27 mouse cellular contexts compared by ENCODE assay signal in the genomic region with DNA sequence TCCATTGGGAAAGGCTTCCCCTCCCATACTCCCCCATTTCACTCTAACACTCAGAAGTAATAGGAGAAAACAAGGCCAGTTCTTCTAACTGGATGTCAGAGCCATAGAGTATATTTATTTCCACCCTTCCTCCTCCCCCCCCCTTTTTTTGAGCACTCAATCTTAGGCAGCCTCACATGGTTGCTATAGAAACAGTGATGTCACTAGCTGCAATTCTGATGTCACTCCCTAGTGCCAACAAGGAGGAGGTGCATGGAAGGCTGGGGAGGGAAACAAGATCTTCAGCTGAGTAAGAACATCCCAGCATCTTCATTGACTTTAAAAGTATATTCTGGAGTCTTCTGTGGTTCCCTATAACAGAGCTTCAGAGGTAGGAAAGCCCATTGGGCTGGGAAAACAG. TPM values are rescaled to one million over a fixed set of nuclear protein-coding genes. Genes with fewer than 3 reads are reported as not detected.
DNase-seq lines count a peak whose midpoint lies in the region; ATAC-seq and TF ChIP-seq lines count a peak whose summit lies in the region.
"Had no signal": no experiment of that assay in that cellular context is flagged by ENCODE, and none has a peak within 500 bp of the region (broad histone marks: within the 10 kb centered on the region; RNA-seq: fewer than 3 reads in every experiment).

A gene (plus strand): TSS at position 218 of the 400 bp plus-strand sequence.

- H3K27me3 ChIP-seq in midbrain, embryonic 14.5 days (ENCODE audit: control insufficient read depth, insufficient read depth, low read length) = no peaks in the 10 kb centered on the region
- peaks cover 3% of the 10 kb centered on the region for H3K27me3 ChIP-seq in midbrain, embryonic 16.5 days (ENCODE audit: control insufficient read depth, insufficient read depth, low read depth, low read length)
- no peaks in the 10 kb centered on the region for H3K27me3 ChIP-seq in CH12.LX (replicated peaks)
- H3K27me3 ChIP-seq in thymus, adult 2 months (ENCODE audit: control insufficient read depth, insufficient read depth, low read length) = no peaks in the 10 kb centered on the region
- no peaks in the 10 kb centered on the region for H3K27me3 ChIP-seq in heart, embryonic 11.5 days (ENCODE audit: control insufficient read depth, insufficient read depth, low read length)
- H3K27me3 ChIP-seq: embryonic facial prominence, embryonic 15.5 days; hindbrain, embryonic 15.5 days; stomach, embryonic 15.5 days had no signal

- no peak within 1 kb of the TSS for H3K4me2 ChIP-seq in midbrain, embryonic 14.5 days (ENCODE audit: low read length)
- no peak within 1 kb of the TSS for H3K4me2 ChIP-seq in midbrain, embryonic 16.5 days (ENCODE audit: low read length)
- peak within 1 kb of the TSS; percentile 51 for H3K4me2 ChIP-seq in CH12.LX (ENCODE audit: insufficient read depth, low read depth, poor library complexity, severe bottlenecking)
- no peak within 1 kb of the TSS for H3K4me2 ChIP-seq in heart, embryonic 11.5 days
- H3K4me2 ChIP-seq: embryonic facial prominence, embryonic 15.5 days; heart, embryonic 13.5 days; hindbrain, embryonic 15.5 days; limb, embryonic 13.5 days; midbrain, embryonic 12.5 days; stomach, embryonic 15.5 days had no signal

- H3K27ac ChIP-seq in midbrain, embryonic 14.5 days (replicated peaks; ENCODE audit: low read depth, low read length) = no peak within 1 kb of the TSS
- no peak within 1 kb of the TSS for H3K27ac ChIP-seq in midbrain, embryonic 16.5 days (ENCODE audit: low read length)
- H3K27ac ChIP-seq in CH12.LX (ENCODE audit: insufficient read depth, low read depth) = no peak within 1 kb of the TSS
- H3K27ac ChIP-seq in bone marrow macrophage, adult 2 months (ENCODE audit: insufficient read depth, low read depth, low read length) = peak within 1 kb of the TSS; percentile 67
- no peak within 1 kb of the TSS for H3K27ac ChIP-seq in thymus, adult 2 months (ENCODE audit: control insufficient read depth, insufficient read depth, low read length)
- H3K27ac ChIP-seq in heart, embryonic 11.5 days (ENCODE audit: low read depth, low read length) = no peak within 1 kb of the TSS
- H3K27ac ChIP-seq: embryonic facial prominence, embryonic 15.5 days; heart, embryonic 13.5 days; hindbrain, embryonic 15.5 days; kidney, postnatal 0 days; layer of hippocampus, adult 2 months; limb, embryonic 13.5 days; liver, embryonic 14.5 days; midbrain, embryonic 12.5 days; stomach, embryonic 15.5 days had no signal

- no peak within 1 kb of the TSS for H3K4me3 ChIP-seq in midbrain, embryonic 14.5 days (replicated peaks; ENCODE audit: low read depth, low read length)
- H3K4me3 ChIP-seq in midbrain, embryonic 16.5 days (ENCODE audit: low read depth, low read length) = no peak within 1 kb of the TSS
- H3K4me3 ChIP-seq in CH12.LX (replicated peaks in 1 of 3; ENCODE audit: low read depth in 2 of 3, low read length in 2 of 3, poor library complexity in 1 of 3) = peak within 1 kb of the TSS in 1 of 3 experiments; percentile 34
- peak within 1 kb of the TSS; percentile 29; the same call in 1 of the 2 replicates for H3K4me3 ChIP-seq in bone marrow macrophage, adult 2 months (ENCODE audit: insufficient read depth, low read length)
- H3K4me3 ChIP-seq in thymus, adult 2 months (ENCODE audit: control insufficient read depth, insufficient read depth, low read length) = no peak within 1 kb of the TSS
- no peak within 1 kb of the TSS for H3K4me3 ChIP-seq in heart, embryonic 11.5 days (ENCODE audit: low read depth, low read length)
- no peak within 1 kb of the TSS for H3K4me3 ChIP-seq in lung, adult 2 months (replicated peaks; ENCODE audit: extremely low read depth, low read depth, low read length)
- H3K4me3 ChIP-seq: embryonic facial prominence, embryonic 15.5 days; heart, embryonic 13.5 days; hindbrain, embryonic 15.5 days; layer of hippocampus, adult 2 months; limb, embryonic 13.5 days; midbrain, embryonic 12.5 days; stomach, embryonic 15.5 days had no signal

- in situ Hi-C loops in CH12.LX (cut with MboI; ENCODE audit: low pct_ligation_motif_present, low pct_unique_long_range_greater_than_20kb, low sequenced_read_pairs) = no loop called here

- no peaks in the 10 kb centered on the region for H3K36me3 ChIP-seq in midbrain, embryonic 14.5 days (ENCODE audit: control insufficient read depth, insufficient read depth, low read length)
- H3K36me3 ChIP-seq in midbrain, embryonic 16.5 days (ENCODE audit: control insufficient read depth, insufficient read depth, low read length) = no peaks in the 10 kb centered on the region
- H3K36me3 ChIP-seq in CH12.LX (replicated peaks in 1 of 2; ENCODE audit: control insufficient read depth in 1 of 2, insufficient read depth in 1 of 2, low read length in 1 of 2) = no peaks in the 10 kb centered on the region
- no peaks in the 10 kb centered on the region for H3K36me3 ChIP-seq in thymus, adult 2 months (ENCODE audit: control insufficient read depth, insufficient read depth, low read length)
- no peaks in the 10 kb centered on the region for H3K36me3 ChIP-seq in heart, embryonic 11.5 days (ENCODE audit: control insufficient read depth, insufficient read depth, low read length)
- H3K36me3 ChIP-seq: embryonic facial prominence, embryonic 15.5 days; heart, embryonic 13.5 days; hindbrain, embryonic 15.5 days; limb, embryonic 13.5 days; midbrain, embryonic 12.5 days; stomach, embryonic 15.5 days had no signal

- TF ChIP-seq RAD21 in CH12.LX (IDR thresholded peaks at IDR 0.05; ENCODE audit: low read depth, low read length) = no peak

- dilution Hi-C loops in CH12.LX (cut with MboI; ENCODE audit: extremely low pct_ligation_motif_present, extremely low pct_unique_long_range_greater_than_20kb, low sequenced_read_pairs) = no loop called here

- no peak for TF ChIP-seq CTCF in CH12.LX (conservative IDR thresholded peaks at IDR 0.05 in 1 of 2, IDR thresholded peaks at IDR 0.05 in 1 of 2; ENCODE audit: low read depth in 2 of 2, low read length in 2 of 2)
- TF ChIP-seq CTCF in bone marrow macrophage, adult 2 months (IDR thresholded peaks at IDR 0.05; ENCODE audit: low read depth, low read length) = no peak
- TF ChIP-seq CTCF in thymus, adult 2 months (IDR thresholded peaks at IDR 0.05; ENCODE audit: borderline replicate concordance, control insufficient read depth, extremely low read depth, insufficient read depth, low read length, poor library complexity) = no peak
- no peak for TF ChIP-seq CTCF in lung, adult 2 months (IDR thresholded peaks at IDR 0.05; ENCODE audit: insufficient read depth, low read length)

- H3K9me3 ChIP-seq in midbrain, embryonic 14.5 days (ENCODE audit: control insufficient read depth, low read length) = no peaks in the 10 kb centered on the region
- H3K9me3 ChIP-seq in midbrain, embryonic 16.5 days (replicated peaks; ENCODE audit: control insufficient read depth, low read length, poor library complexity, severe bottlenecking) = no peaks in the 10 kb centered on the region
- H3K9me3 ChIP-seq in CH12.LX (replicated peaks; ENCODE audit: low read length) = no peaks in the 10 kb centered on the region
- H3K9me3 ChIP-seq in heart, embryonic 11.5 days (replicated peaks; ENCODE audit: control insufficient read depth, low read length) = no peaks in the 10 kb centered on the region
- H3K9me3 ChIP-seq: embryonic facial prominence, embryonic 15.5 days; heart, embryonic 13.5 days; hindbrain, embryonic 15.5 days; limb, embryonic 13.5 days; midbrain, embryonic 12.5 days; stomach, embryonic 15.5 days had no signal

- H3K9ac ChIP-seq in midbrain, embryonic 14.5 days (replicated peaks; ENCODE audit: low read length) = no peak within 1 kb of the TSS
- no peak within 1 kb of the TSS for H3K9ac ChIP-seq in midbrain, embryonic 16.5 days (ENCODE audit: low read depth, low read length)
- peak within 1 kb of the TSS; percentile 56 for H3K9ac ChIP-seq in CH12.LX (ENCODE audit: insufficient read depth, low read depth)
- H3K9ac ChIP-seq in heart, embryonic 11.5 days (ENCODE audit: low read depth, low read length) = no peak within 1 kb of the TSS
- H3K9ac ChIP-seq: embryonic facial prominence, embryonic 15.5 days; heart, embryonic 13.5 days; hindbrain, embryonic 15.5 days; limb, embryonic 13.5 days; liver, embryonic 14.5 days; midbrain, embryonic 12.5 days; stomach, embryonic 15.5 days had no signal

- no peak for TF ChIP-seq EP300 in CH12.LX (IDR thresholded peaks at IDR 0.05; ENCODE audit: low read length)

- peak; percentile 3 for DNase-seq in midbrain, embryonic 14.5 days
- peak; percentile 72 for DNase-seq in CH12.LX (ENCODE audit: extremely low read depth)
- DNase-seq in thymus, adult 2 months = no peak
- DNase-seq in lung, adult 2 months = no peak
- DNase-seq: adrenal gland, postnatal 25 days; cerebellum, adult 9-11 months; heart, adult 11 months; kidney, adult 11 months; layer of hippocampus, postnatal 36 days; right cerebral cortex, postnatal 25 days had no signal

- TF ChIP-seq POLR2A in CH12.LX (IDR thresholded peaks at IDR 0.05; ENCODE audit: low read depth, low read length) = no peak
- no peak for TF ChIP-seq POLR2A in bone marrow macrophage, adult 2 months (IDR thresholded peaks at IDR 0.05; ENCODE audit: borderline replicate concordance, low read depth, low read length)
- TF ChIP-seq POLR2A in thymus, adult 2 months (IDR thresholded peaks at IDR 0.05; ENCODE audit: control insufficient read depth, extremely low read depth, insufficient read depth, low read length, poor library complexity) = no peak
- TF ChIP-seq POLR2A in lung, adult 2 months (IDR thresholded peaks at IDR 0.05; ENCODE audit: borderline replicate concordance, extremely low read depth, low read depth, low read length) = no peak

- no peak for ATAC-seq in midbrain, embryonic 14.5 days (ENCODE audit: low FRiP score, low TSS enrichment)
- no peak for ATAC-seq in midbrain, embryonic 16.5 days
- ATAC-seq in heart, embryonic 11.5 days (replicated peaks; ENCODE audit: insufficient number of reproducible peaks, low FRiP score, low TSS enrichment) = no peak

- peaks cover 9% of the 10 kb centered on the region for H3K4me1 ChIP-seq in midbrain, embryonic 14.5 days (ENCODE audit: control insufficient read depth, insufficient read depth, low read length)
- H3K4me1 ChIP-seq in midbrain, embryonic 16.5 days (ENCODE audit: control insufficient read depth, insufficient read depth, low read length) = peaks cover 8% of the 10 kb centered on the region
- H3K4me1 ChIP-seq in CH12.LX (ENCODE audit: control insufficient read depth in 1 of 2, insufficient read depth in 2 of 2) = peaks cover 5 to 23% of the 10 kb centered on the region in 2 experiments
- peaks cover 25% of the 10 kb centered on the region for H3K4me1 ChIP-seq in bone marrow macrophage, adult 2 months (ENCODE audit: control insufficient read depth, insufficient read depth, low read length)
- H3K4me1 ChIP-seq in thymus, adult 2 months (replicated peaks; ENCODE audit: control insufficient read depth, insufficient read depth, low read length) = peaks cover 10% of the 10 kb centered on the region
- H3K4me1 ChIP-seq in heart, embryonic 11.5 days (ENCODE audit: control insufficient read depth, insufficient read depth, low read length) = peaks cover 7% of the 10 kb centered on the region
- H3K4me1 ChIP-seq in lung, adult 2 months (ENCODE audit: control insufficient read depth, insufficient read depth, low read length) = peaks cover 5% of the 10 kb centered on the region

- peaks cover 8% of the 10 kb centered on the region for H3K79me2 ChIP-seq in CH12.LX (replicated peaks; ENCODE audit: control insufficient read depth, extremely low read depth, insufficient read depth, poor library complexity, severe bottlenecking)

RNA-seq across cellular contexts. Expression of the gene that starts here (rescaled TPM):
- 0.07 and 0.09 TPM in 2 replicates for polyA plus RNA-seq in midbrain, embryonic 14.5 days (2014; fragmentation: Nextera tagmentation; extraction: Ambion mirVana)
- 0.09 and 0.14 TPM in 2 replicates for polyA plus RNA-seq in midbrain, embryonic 16.5 days (2015; fragmentation: Nextera tagmentation; extraction: Ambion mirVana)
- total RNA-seq in CH12.LX (2012; rRNA removed) = 0.63 and 2.0 TPM in 2 replicates
- 1.2 and 1.6 TPM in 2 replicates for total RNA-seq in CH12.LX (2014; rRNA removed)
- 2.0 TPM in 2 replicates for polyA plus RNA-seq in CH12.LX (2012; ENCODE audit: insufficient read length, low read depth)
- polyA plus RNA-seq in bone marrow macrophage, adult 2 months (2012; ENCODE audit: insufficient read depth, insufficient read length, missing spikeins) = 0.42 and 1.0 TPM in 2 replicates
- 0.04 TPM in 1 of 2 replicates, not detected in the other for polyA plus RNA-seq in thymus, adult 2 months (2012; rRNA removed)
- not detected in 2 replicates for polyA plus RNA-seq in heart, embryonic 11.5 days (2014; fragmentation: Nextera tagmentation; extraction: Ambion mirVana)
- not detected in 2 replicates for polyA plus RNA-seq in lung, adult 2 months (2012; rRNA removed)
- total RNA-seq: adrenal gland, postnatal 25 days; gastrocnemius, adult 8-10 months; heart, postnatal 25 days; layer of hippocampus, postnatal 36 days; megakaryocyte progenitor cell, adult 5-6 weeks had no signal
- polyA plus RNA-seq: heart, embryonic 13.5 days; hindbrain, embryonic 15.5 days; kidney, postnatal 0 days; limb, embryonic 13.5 days; liver, embryonic 14.5 days; lung, embryonic 16.5 days; spleen, adult 2 months; stomach, embryonic 15.5 days had no signal

Comparison
In these comparisons a context has a peak if more than half of its experiments do, and no peak if none do; other contexts are left out.
1. Peak in DNase-seq in midbrain, embryonic 14.5 days; RNA of the gene not detected or under 1 TPM.